Mouse (Mus musculus): ENCODE data around the gene Spic. TPM values are rescaled to one million over a fixed set of nuclear protein-coding genes. Genes with fewer than 3 reads are reported as not detected.

The Spic gene
- total RNA-seq, 4 experiments from 2014 or later: not detected

DNA sequence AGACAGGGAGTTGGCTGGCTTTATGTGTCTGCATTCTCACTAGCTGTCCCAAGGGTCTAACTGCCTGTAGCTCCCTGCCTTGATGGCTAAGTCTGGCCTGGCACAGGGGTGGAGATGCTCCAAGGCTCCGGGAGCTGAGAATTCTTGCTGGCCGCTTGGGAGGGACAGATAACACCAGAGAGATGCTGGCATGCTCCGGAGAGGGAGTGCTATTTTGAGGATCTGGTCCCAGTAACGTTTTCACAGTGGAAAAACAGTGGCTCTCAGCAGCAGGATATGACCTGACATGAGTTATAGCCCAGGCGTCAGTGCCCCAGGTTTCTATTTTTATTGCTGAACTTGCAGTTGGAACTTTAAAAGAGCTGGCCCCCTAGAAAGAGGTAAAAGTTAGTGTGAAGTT, 39.4 kb downstream of the Spic start:
- no peak for DNase-seq (ENCODE audit: low spot score in 2 of 2)

DNA sequence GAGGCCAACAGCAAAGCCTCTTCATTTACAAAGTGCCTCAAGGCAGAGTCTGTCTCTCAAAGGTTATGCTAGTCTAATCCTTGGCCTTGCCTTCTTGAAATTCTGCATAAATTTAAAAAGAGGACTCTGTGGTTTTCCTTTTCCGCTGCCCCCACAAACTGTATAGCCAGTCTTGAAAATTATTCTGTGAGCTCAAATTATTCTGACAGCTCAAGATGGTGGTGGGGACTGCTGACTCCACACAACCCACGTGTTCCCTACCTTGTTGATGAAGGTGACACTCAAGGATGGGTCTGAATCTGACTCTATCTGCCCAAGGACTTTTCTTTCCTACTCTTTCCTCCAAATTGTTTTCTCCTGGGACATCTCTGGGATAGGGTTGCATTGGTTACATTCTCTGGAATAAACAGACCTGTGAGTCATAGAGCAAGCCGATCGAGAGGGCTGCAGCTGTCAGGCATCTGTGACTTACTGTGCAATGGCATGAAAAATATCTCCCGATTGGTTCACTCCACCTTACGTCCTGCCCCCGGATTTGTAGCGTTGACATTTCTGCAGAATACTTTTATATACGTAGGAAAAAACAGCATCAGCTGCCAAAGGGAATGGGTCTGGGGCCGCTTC, 53.4 kb downstream of the Spic start:
- DNase-seq (ENCODE audit: low spot score in 2 of 2): no peak

DNA sequence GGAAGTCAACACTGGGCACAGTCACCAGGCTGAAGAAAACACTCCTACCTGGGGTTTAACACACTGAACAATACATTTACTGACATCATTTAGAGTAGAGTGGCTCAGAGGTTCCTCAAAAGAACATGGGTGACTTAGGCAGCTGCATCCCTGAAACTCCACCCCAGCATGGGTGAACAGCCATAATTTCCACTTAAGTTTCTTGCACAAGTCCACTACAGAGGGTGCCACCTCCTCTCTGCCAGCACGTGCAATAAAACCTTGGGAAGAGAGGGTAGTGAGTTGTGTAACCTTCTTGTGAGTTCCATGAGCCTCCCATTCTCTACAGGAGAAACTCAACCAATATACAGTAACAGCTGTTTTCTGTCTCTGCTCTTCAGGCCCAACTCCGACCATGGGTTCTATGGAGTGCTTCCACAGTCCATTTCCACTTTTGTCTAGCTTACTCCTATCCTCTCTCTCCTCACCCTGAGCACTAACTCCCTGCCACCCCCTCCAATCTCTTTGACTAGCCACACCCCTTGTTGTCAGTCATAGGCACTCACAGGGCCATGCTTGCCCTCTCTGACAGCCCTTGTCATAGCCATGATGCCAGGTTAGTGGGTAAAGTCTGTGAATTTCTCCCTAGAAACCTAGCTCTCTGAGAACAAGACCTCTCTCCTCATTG, 54.0 kb downstream of the Spic start:
- no peak for DNase-seq (ENCODE audit: low spot score in 2 of 2)

DNA sequence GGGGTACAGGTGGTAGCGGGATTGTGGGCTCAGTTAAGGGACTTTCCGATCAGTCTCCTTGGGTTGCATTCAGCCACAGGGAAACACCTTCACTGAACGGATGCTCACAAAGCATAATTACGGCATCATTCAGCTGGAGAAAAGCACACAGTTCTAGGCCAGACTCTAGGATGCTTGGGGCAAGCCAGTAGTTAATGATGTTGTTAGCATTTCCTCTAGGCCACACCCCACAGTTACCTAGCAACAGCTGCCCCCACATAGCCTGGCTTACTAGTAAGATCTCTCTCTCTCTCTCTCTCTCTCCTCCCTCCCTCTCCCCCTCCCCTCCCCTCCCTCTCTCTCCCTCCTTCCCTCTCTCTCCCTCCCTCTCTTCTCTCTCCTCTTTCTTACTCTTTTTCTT, 57.8 kb downstream of the Spic start:
- peak in 1 of 2 experiments; percentile 44 for DNase-seq (ENCODE audit: low spot score in 2 of 2)

DNA sequence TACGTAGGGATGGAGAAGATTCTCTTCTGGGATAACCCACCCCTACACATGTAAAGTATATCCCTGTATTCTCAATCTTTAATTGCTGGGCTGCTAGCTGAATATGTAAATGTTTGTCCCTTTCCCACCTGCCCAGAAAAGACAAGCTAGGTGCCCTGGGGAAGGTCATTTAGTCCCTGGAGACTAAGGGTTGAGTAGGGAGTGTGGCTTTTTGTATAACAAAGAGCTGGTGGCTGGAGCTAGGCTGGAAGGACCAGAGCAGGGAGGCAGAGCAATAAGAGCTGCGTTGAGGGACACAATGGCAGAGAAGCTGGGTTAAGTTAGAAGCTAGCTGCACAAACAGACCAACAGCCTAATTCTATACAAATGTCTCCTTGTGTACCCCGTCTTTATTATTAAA, 58.6 kb downstream of the Spic start:
- no peak for DNase-seq (ENCODE audit: low spot score in 2 of 2)

Other genes starting within 250 kb of the Spic start
- gene Sycp3, start 225.4 kb downstream of the Spic start, total RNA-seq (2022): 1 to 10 TPM in 1 of 4 experiments, under 1 TPM in 3; 0.63 to 1.3 (median 0.88) TPM
- gene Chpt1, start 180.9 kb downstream of the Spic start, total RNA-seq (2022): 10 to 100 TPM; 38.4 to 45.0 (median 39.7) TPM
- 1 to 10 TPM; 4.3 to 5.9 (median 5.4) TPM for gene Mybpc1, start 79.9 kb downstream of the Spic start, total RNA-seq (2022)
- 100 to 1,000 TPM; 132 to 143 (median 142) TPM for gene Arl1, start 45.8 kb upstream of the Spic start, total RNA-seq (2022)
- 10 to 100 TPM; 16.2 to 20.5 (median 18.9) TPM for gene Utp20, start 141.8 kb upstream of the Spic start, total RNA-seq (2022)
- under 1 TPM in 1 of 4 experiments, not detected in 3; 0.12 TPM for gene Slc5a8, start 201.0 kb upstream of the Spic start, total RNA-seq (2022)

Measured in left cerebral cortex, adult 8-10 months (tissue).